Mouse (Mus musculus): ENCODE data around the gene Ubac2.

GRCm38 (mm10) chr14:121840217-121840616 lies 38.2 kb upstream of the Ubac2 start:
- TF ChIP-seq CTCF (IDR thresholded peaks at IDR 0.05; ENCODE audit: low read depth, low read length), result no peak
- no peak for TF ChIP-seq POLR2A (IDR thresholded peaks at IDR 0.05; ENCODE audit: borderline replicate concordance, low read depth, low read length)
